Mouse (Mus musculus) MEL (cell line): ENCODE data around the gene Hoxd8.

Source experiments
- CHD1 ChIP-seq: IDR thresholded peaks from 2 replicates; pipeline ENCODE4 v1.6.1; 2012; ENCODE audit warnings: low read depth, mild to moderate bottlenecking, inconsistent platforms, low read length, improper control_type of control experiment
- CTCF ChIP-seq, 3 experiments: IDR thresholded peaks in 2 of 3; conservative IDR thresholded peaks in 1 of 3; 2 replicates each; pipeline ENCODE4 v1.5.1; 2011 to 2012; ENCODE audit warnings: low read length in 3 of 3, low read depth in 2 of 3, mild to moderate bottlenecking in 2 of 3, improper control_type of control experiment in 1 of 3, inconsistent platforms in 1 of 3, mixed read lengths in 1 of 3, moderate library complexity in 1 of 3; ENCODE audit not compliant: control insufficient read depth in 1 of 3, insufficient read depth in 1 of 3, poor library complexity in 1 of 3, severe bottlenecking in 1 of 3
- E2F4 ChIP-seq: IDR thresholded peaks from 2 replicates; pipeline ENCODE4 v1.6.1; 2011; ENCODE audit warnings: low read depth, low read length, improper control_type of control experiment, borderline replicate concordance
- EP300 ChIP-seq, 2 experiments: IDR thresholded peaks; 2 replicates each; pipeline ENCODE4 v1.6.1; 2011; ENCODE audit warnings: improper control_type of control experiment in 2 of 2, low read length in 2 of 2, low read depth in 1 of 2, mild to moderate bottlenecking in 1 of 2
- HCFC1 ChIP-seq: IDR thresholded peaks from 2 replicates; pipeline ENCODE4 v1.6.1; 2012; ENCODE audit warnings: low read depth, mild to moderate bottlenecking, inconsistent platforms, low read length, improper control_type of control experiment, moderate library complexity
- MAX ChIP-seq: IDR thresholded peaks from 2 replicates; pipeline ENCODE4 v1.6.1; 2011; ENCODE audit warnings: low read length, improper control_type of control experiment
- RAD21 ChIP-seq: IDR thresholded peaks from 2 replicates; pipeline ENCODE4 v1.6.1; 2011; ENCODE audit warnings: mild to moderate bottlenecking, low read depth, low read length, improper control_type of control experiment
- RCOR1 ChIP-seq: IDR thresholded peaks from 2 replicates; pipeline ENCODE4 v1.6.1; 2012; ENCODE audit warnings: low read depth, mild to moderate bottlenecking, inconsistent platforms, low read length, improper control_type of control experiment

- TF ChIP-seq EP300 (IDR thresholded peaks at IDR 0.05; ENCODE audit: low read depth in 1 of 2, low read length in 2 of 2) = no peak
- TF ChIP-seq CHD1 = no peak
- no peak for TF ChIP-seq HCFC1
- no peak for TF ChIP-seq CTCF (IDR thresholded peaks at IDR 0.05 in 2 of 3, conservative IDR thresholded peaks at IDR 0.05 in 1 of 3; ENCODE audit: control insufficient read depth in 1 of 3, insufficient read depth in 1 of 3, low read depth in 2 of 3, low read length in 3 of 3, poor library complexity in 1 of 3, severe bottlenecking in 1 of 3)
- no peak for TF ChIP-seq RCOR1
- no peak for TF ChIP-seq E2F4
- TF ChIP-seq MAX = no peak
- TF ChIP-seq RAD21 = no peak
Measured at GRCm38 (mm10) chr2:74696442-74697335, 7.7 kb upstream of the Hoxd8 start.
